ENCODE assay signal across 10 mouse cellular contexts in the genomic region with DNA sequence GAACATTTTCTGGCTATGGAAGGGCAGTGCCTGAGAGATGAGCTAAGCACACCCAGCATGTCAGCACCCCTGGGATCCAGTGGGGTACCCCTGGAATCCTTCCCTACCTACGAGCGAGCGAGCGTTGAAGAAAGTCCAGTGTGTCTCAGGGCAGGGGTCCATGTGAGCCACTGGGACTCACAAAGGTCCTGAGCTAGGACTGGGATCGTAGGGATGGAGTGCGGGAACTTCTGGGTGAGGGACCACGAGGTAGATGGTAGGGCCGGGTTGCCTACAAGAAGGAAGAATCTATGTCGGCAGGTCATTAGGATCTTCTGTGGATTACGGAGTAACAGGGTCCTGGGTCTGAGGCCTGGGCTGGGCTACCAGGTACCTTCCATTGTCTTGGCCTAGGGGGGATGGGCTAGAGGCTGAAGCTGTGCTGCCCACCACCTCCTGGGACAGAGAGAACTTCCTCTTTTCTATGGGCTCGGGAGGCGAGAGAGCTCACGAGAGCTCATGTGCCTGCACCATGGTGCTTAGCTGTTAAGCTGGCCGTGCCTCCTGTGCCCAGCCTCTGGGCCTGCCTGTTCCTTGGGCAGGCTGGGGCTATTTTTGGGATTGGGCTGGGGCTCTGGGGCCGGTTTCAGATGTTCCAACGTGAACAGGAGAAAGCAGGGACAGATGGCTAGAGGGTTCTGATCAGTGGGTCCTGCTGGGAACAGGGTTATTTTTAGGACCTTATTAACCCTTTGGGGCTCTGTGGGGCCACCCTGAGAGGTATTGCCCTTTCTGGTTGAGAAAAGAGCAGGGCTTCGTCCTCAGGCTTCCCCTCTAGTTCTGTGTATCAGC. TPM values are rescaled to one million over a fixed set of nuclear protein-coding genes. Genes with fewer than 3 reads are reported as not detected.
DNase-seq lines count a peak whose midpoint lies in the region; ATAC-seq and TF ChIP-seq lines count a peak whose summit lies in the region.
"Had no signal": no experiment of that assay in that cellular context is flagged by ENCODE, and none has a peak within 500 bp of the region (broad histone marks: within the 10 kb centered on the region; RNA-seq: fewer than 3 reads in every experiment).

No protein-coding gene starts in this region.

- H3K36me3 ChIP-seq in forebrain, embryonic 15.5 days, result no peaks in the 10 kb centered on the region
- no peaks in the 10 kb centered on the region for H3K36me3 ChIP-seq in hindbrain, postnatal 0 days (ENCODE audit: insufficient read depth, low read length)
- H3K36me3 ChIP-seq in neural tube, embryonic 13.5 days, result no peaks in the 10 kb centered on the region

- no peaks in the 10 kb centered on the region for H3K9me3 ChIP-seq in forebrain, embryonic 15.5 days
- H3K9me3 ChIP-seq in hindbrain, postnatal 0 days (ENCODE audit: low read length), result no peaks in the 10 kb centered on the region
- H3K9me3 ChIP-seq in neural tube, embryonic 13.5 days, result no peaks in the 10 kb centered on the region

- peaks cover 87% of the 10 kb centered on the region for H3K4me1 ChIP-seq in forebrain, embryonic 15.5 days
- H3K4me1 ChIP-seq in hindbrain, postnatal 0 days (ENCODE audit: insufficient read depth, low read length), result peaks cover 50% of the 10 kb centered on the region
- peaks cover 98% of the 10 kb centered on the region for H3K4me1 ChIP-seq in neural tube, embryonic 13.5 days (replicated peaks)

- no peak for ATAC-seq in forebrain, embryonic 15.5 days (replicated peaks)
- no peak for ATAC-seq in hindbrain, postnatal 0 days
- ATAC-seq in neural tube, embryonic 13.5 days (ENCODE audit: low read depth), result no peak

- WGBS in forebrain, embryonic 15.5 days, result 59% methylated on average over 17 of the region's 17 CpGs
- 64% methylated on average over 17 of the region's 17 CpGs for WGBS in hindbrain, postnatal 0 days
- WGBS in neural tube, embryonic 13.5 days, result 68% methylated on average over 17 of the region's 17 CpGs

- no peak overlapping the region for H3K4me3 ChIP-seq in forebrain, embryonic 15.5 days
- H3K4me3 ChIP-seq in hindbrain, postnatal 0 days (ENCODE audit: low read length), result no peak overlapping the region
- H3K4me3 ChIP-seq in neural tube, embryonic 13.5 days, result no peak overlapping the region

- peak overlapping the region; percentile 30 for H3K9ac ChIP-seq in forebrain, embryonic 15.5 days (replicated peaks)
- H3K9ac ChIP-seq in hindbrain, postnatal 0 days (replicated peaks; ENCODE audit: low read length), result no peak overlapping the region
- 0 out of 2 replicates have a peak overlapping the region, but pooled peaks have one; percentile 43 for H3K9ac ChIP-seq in neural tube, embryonic 13.5 days

- no peak for TF ChIP-seq CTCF in hindbrain, postnatal 0 days (IDR thresholded peaks at IDR 0.05; ENCODE audit: low read depth)

- no peaks in the 10 kb centered on the region for H3K27me3 ChIP-seq in forebrain, embryonic 15.5 days
- H3K27me3 ChIP-seq in hindbrain, postnatal 0 days (ENCODE audit: insufficient read depth, low read length), result no peaks in the 10 kb centered on the region
- H3K27me3 ChIP-seq in neural tube, embryonic 13.5 days, result no peaks in the 10 kb centered on the region

- no peak overlapping the region for H3K27ac ChIP-seq in forebrain, embryonic 15.5 days (replicated peaks)
- H3K27ac ChIP-seq in hindbrain, postnatal 0 days, result peak overlapping the region; percentile 80; the same call in 1 of the 2 replicates
- no peak overlapping the region for H3K27ac ChIP-seq in neural tube, embryonic 13.5 days (replicated peaks)

- intact Hi-C loops in left cerebral cortex, postnatal 4 days (cut with DNase I), result no loop called here
- intact Hi-C loops in left cerebral cortex, postnatal 10 days (cut with DNase I), result no loop called here

- H3K4me2 ChIP-seq in forebrain, embryonic 15.5 days (replicated peaks), result no peak overlapping the region
- H3K4me2 ChIP-seq in hindbrain, postnatal 0 days (ENCODE audit: low read depth, low read length), result no peak overlapping the region
- no peak overlapping the region for H3K4me2 ChIP-seq in neural tube, embryonic 13.5 days

- DNase-seq in left cerebral cortex, postnatal 4 days, result peak; percentile 5
- no peak for DNase-seq in left cerebral cortex, postnatal 10 days (ENCODE audit: extremely low spot score in 1 of 2, low spot score in 2 of 2)
- peak; percentile 59 for DNase-seq in cerebellum, adult 11 months
- no peak for DNase-seq in hindbrain, postnatal 0 days (ENCODE audit: low spot score)
- no peak for DNase-seq in right cerebral cortex, adult 2 months (ENCODE audit: low spot score in 2 of 2)
- DNase-seq in MN1 (ENCODE audit: low spot score), result no peak

RNA-seq across cellular contexts. Expression of gene Bcl9l, which starts 10.2 kb away (rescaled TPM):
- total RNA-seq in left cerebral cortex, postnatal 4 days (2021), result 100 to 1,000 TPM; 109 to 113 TPM
- 10 to 100 TPM; 85.4 to 98.1 TPM for total RNA-seq in left cerebral cortex, postnatal 10 days (2021)
- polyA plus RNA-seq in forebrain, embryonic 15.5 days (2015; fragmentation: Nextera tagmentation; extraction: Ambion mirVana), result 13.6 and 14.4 TPM in 2 replicates
- total RNA-seq in hindbrain, postnatal 0 days (2014; rRNA removed), result 32.7 and 44.5 TPM in 2 replicates
- polyA plus RNA-seq in hindbrain, postnatal 0 days (2015; fragmentation: Nextera tagmentation; extraction: Ambion mirVana), result 7.8 and 8.4 TPM in 2 replicates
- polyA plus RNA-seq in neural tube, embryonic 13.5 days (2015; fragmentation: Nextera tagmentation; extraction: Ambion mirVana), result 9.4 and 9.6 TPM in 2 replicates

RNA-seq across cellular contexts. Expression of gene Upk2, which starts 38.1 kb away (rescaled TPM):
- total RNA-seq in left cerebral cortex, postnatal 4 days (2021), result not detected
- total RNA-seq in left cerebral cortex, postnatal 10 days (2021), result not detected
- not detected in 2 replicates for polyA plus RNA-seq in forebrain, embryonic 15.5 days (2015; fragmentation: Nextera tagmentation; extraction: Ambion mirVana)
- total RNA-seq in hindbrain, postnatal 0 days (2014; rRNA removed), result not detected in 2 replicates
- not detected in 2 replicates for polyA plus RNA-seq in hindbrain, postnatal 0 days (2015; fragmentation: Nextera tagmentation; extraction: Ambion mirVana)
- not detected in 2 replicates for polyA plus RNA-seq in neural tube, embryonic 13.5 days (2015; fragmentation: Nextera tagmentation; extraction: Ambion mirVana)

RNA-seq across cellular contexts. Expression of gene Foxr1, which starts 51.9 kb away (rescaled TPM):
- total RNA-seq in left cerebral cortex, postnatal 4 days (2021), result not detected
- total RNA-seq in left cerebral cortex, postnatal 10 days (2021), result not detected
- not detected in 2 replicates for polyA plus RNA-seq in forebrain, embryonic 15.5 days (2015; fragmentation: Nextera tagmentation; extraction: Ambion mirVana)
- total RNA-seq in hindbrain, postnatal 0 days (2014; rRNA removed), result not detected in 2 replicates
- polyA plus RNA-seq in hindbrain, postnatal 0 days (2015; fragmentation: Nextera tagmentation; extraction: Ambion mirVana), result not detected in 2 replicates
- polyA plus RNA-seq in neural tube, embryonic 13.5 days (2015; fragmentation: Nextera tagmentation; extraction: Ambion mirVana), result not detected in 2 replicates
- polyA plus RNA-seq: intestine, embryonic 14.5 days; small intestine, adult 2 months had no signal

Comparison
In these comparisons a context has a peak if more than half of its experiments do, and no peak if none do; other contexts are left out.
1. DNase-seq: peak in left cerebral cortex, postnatal 4 days (single experiment) and cerebellum, adult 11 months (single experiment); none in left cerebral cortex, postnatal 10 days (0 of 2), hindbrain, postnatal 0 days (single experiment), right cerebral cortex, adult 2 months (0 of 2) and MN1 (single experiment).